Mouse (Mus musculus) kidney, embryonic 15.5 days (tissue): Measurements from ENCODE around the gene Pthlh. TPM values are rescaled to one million over a fixed set of nuclear protein-coding genes. Genes with fewer than 3 reads are reported as not detected.

ENCODE experiments used
- ATAC-seq: fragments of 200-750 bp; cut with Nextera tagmentation; replicated peaks from 2 replicates; pipeline ENCODE4 v1.8.0; 2017; ENCODE audit warnings: moderate TSS enrichment; ENCODE audit not compliant: low FRiP score
- H3K27ac ChIP-seq: fragments of 300-500 bp; sonication (generic); 2 replicates; pipeline ENCODE4 v1.5.1; 2015; ENCODE audit warnings: mild to moderate bottlenecking, inconsistent platforms
- H3K27me3 ChIP-seq: fragments of 300-500 bp; sonication (generic); 2 replicates; pipeline ENCODE4 v1.6.1; 2015; ENCODE audit warnings: inconsistent platforms
- H3K36me3 ChIP-seq: fragments of 300-500 bp; sonication (generic); 2 replicates; pipeline ENCODE4 v1.6.1; 2015; ENCODE audit warnings: inconsistent platforms
- H3K4me1 ChIP-seq: fragments of 300-500 bp; sonication (generic); 2 replicates; pipeline ENCODE4 v1.6.1; 2015; ENCODE audit warnings: inconsistent platforms
- H3K4me2 ChIP-seq: fragments of 300-500 bp; sonication (generic); 2 replicates; pipeline ENCODE4 v1.6.1; 2015; ENCODE audit warnings: moderate library complexity, mild to moderate bottlenecking, inconsistent platforms
- H3K4me3 ChIP-seq: fragments of 300-500 bp; sonication (generic); replicated peaks from 2 replicates; pipeline ENCODE4 v1.5.1; 2015; ENCODE audit warnings: mild to moderate bottlenecking, inconsistent platforms
- H3K9ac ChIP-seq: fragments of 300-500 bp; sonication (generic); 2 replicates; pipeline ENCODE4 v1.6.1; 2015; ENCODE audit warnings: mild to moderate bottlenecking, inconsistent platforms
- H3K9me3 ChIP-seq: fragments of 300-500 bp; sonication (generic); replicated peaks from 2 replicates; pipeline ENCODE4 v1.6.1; 2016; ENCODE audit warnings: inconsistent platforms
- WGBS: fragments of 180-500 bp; shearing (Covaris S2); methylation state at CpG from one replicate; pipeline ENCODE4 v1.1.7; 2015; ENCODE audit warnings: mixed read lengths; 5-methylcytosine and 5-hydroxymethylcytosine counted together
- polyA plus RNA-seq: library from polyadenylated mRNA; unstranded; fragments of >200 nt; fragmentation: Nextera tagmentation; extraction: Ambion mirVana; gene quantifications from 2 replicates; pipeline ENCODE4 v1.2.1, GENCODE M21; 2015

The Pthlh gene
- polyA plus RNA-seq, 1 experiment from 2014 or later, result 1.4 TPM

- Histone ChIP-seq H3K9ac (no peak overlapping the region), H3K4me2 (no peak overlapping the region), H3K4me1 (no peaks in the 10 kb centered on the region), H3K27ac (no peak overlapping the region), H3K36me3 (no peaks in the 10 kb centered on the region), H3K27me3 (no peaks in the 10 kb centered on the region), H3K9me3 (no peaks in the 10 kb centered on the region), H3K4me3 (no peak overlapping the region)
- no peak for ATAC-seq
- WGBS, result 71% methylated on average over 3 of the region's 3 CpGs
Observed at GRCm38 (mm10) chr6:147247782-147248181, 16.2 kb downstream of the Pthlh start.

DNA sequence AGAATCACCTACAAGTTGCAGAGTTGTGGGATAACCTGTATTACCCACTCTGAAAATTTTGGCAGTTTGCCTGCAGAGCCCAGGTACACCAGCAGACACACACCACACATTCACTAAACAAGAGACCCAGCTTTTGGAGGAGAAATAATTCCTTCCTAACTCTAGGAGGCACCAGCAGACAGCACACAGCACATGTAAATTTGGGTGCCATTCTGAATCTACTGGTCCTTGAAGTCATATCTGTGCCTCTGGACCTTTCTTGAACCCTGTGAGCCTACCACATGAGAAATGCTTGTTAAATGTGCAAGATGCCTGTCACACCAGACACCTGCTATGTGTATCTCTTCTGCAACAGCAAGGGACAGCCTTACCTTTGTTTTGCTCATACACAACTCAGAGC, 19.7 kb downstream of the Pthlh start:
- Histone ChIP-seq H3K9ac (no peak overlapping the region), H3K4me1 (no peaks in the 10 kb centered on the region)
- ATAC-seq, result no peak

DNA sequence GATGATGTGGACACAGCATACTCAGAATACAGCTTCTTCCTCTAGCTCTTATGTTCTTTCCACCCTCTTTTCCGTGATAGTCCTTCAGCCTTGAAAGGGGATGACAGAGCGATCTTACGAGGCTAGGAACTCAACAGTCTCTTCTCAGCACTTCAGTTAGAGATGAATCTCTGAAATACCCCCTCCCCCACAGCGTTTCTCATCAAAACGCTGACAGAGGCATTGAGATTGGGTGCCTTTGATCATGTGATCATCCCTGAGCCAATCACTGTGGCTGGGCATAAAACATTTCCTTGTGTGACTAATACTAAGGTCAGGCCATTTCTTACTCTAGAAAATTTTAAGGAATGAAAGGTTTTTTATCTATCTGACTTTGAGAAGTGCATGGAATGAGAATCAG, 20.3 kb downstream of the Pthlh start:
- no peak for ATAC-seq
- H3K9ac ChIP-seq, result no peak overlapping the region
- 64% methylated on average over 5 of the region's 5 CpGs for WGBS
- no peak overlapping the region for H3K4me2 ChIP-seq
- H3K27ac ChIP-seq, result no peak overlapping the region
- H3K36me3 ChIP-seq, result no peaks in the 10 kb centered on the region
- H3K4me1 ChIP-seq, result no peaks in the 10 kb centered on the region
- H3K27me3 ChIP-seq, result no peaks in the 10 kb centered on the region
- H3K9me3 ChIP-seq, result no peaks in the 10 kb centered on the region
- H3K4me3 ChIP-seq, result no peak overlapping the region

More for the DNA sequence above, 19.7 kb downstream of the Pthlh start:
- H3K9me3 ChIP-seq, result no peaks in the 10 kb centered on the region
- no peak overlapping the region for H3K27ac ChIP-seq
- H3K4me2 ChIP-seq, result no peak overlapping the region
- H3K36me3 ChIP-seq, result no peaks in the 10 kb centered on the region
- H3K27me3 ChIP-seq, result no peaks in the 10 kb centered on the region
- no peak overlapping the region for H3K4me3 ChIP-seq

GRCm38 (mm10) chr6:147241541-147241940, 22.4 kb downstream of the Pthlh start:
- H3K9ac ChIP-seq, result no peak overlapping the region
- WGBS, result 68% methylated on average over 3 of the region's 3 CpGs
- H3K36me3 ChIP-seq, result no peaks in the 10 kb centered on the region
- H3K27me3 ChIP-seq, result no peaks in the 10 kb centered on the region
- H3K9me3 ChIP-seq, result no peaks in the 10 kb centered on the region
- no peak for ATAC-seq
- no peak overlapping the region for H3K27ac ChIP-seq
- no peaks in the 10 kb centered on the region for H3K4me1 ChIP-seq
- no peak overlapping the region for H3K4me2 ChIP-seq
- H3K4me3 ChIP-seq, result no peak overlapping the region

DNA sequence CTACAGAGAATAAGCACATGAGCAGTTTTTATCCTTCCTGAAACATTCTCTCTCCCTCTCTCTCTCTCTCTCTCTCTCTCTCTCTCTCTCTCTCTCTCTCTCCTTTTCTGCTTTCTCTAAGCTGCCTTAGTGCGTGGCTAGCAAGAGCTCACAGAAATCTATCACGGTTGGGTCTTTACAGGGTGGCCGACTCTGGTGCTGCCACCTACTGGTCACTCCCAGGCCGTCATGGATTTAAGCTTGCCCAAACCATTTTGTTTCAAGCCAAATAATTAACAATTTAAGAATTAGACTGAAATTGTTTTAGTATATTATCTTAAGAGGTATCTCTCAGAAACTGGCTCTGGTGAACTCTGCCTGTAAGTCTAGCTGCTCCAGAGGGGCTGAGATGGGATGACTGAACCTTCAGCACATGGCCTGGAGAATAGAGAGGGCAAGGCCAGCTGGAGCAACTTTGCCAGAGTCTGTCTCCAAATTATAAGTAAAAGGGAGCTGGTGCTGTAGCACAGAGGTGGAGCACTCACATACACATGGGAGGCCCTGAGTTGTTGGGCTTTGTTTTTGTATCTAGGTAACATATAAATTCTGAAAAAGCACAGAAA, 23.7 kb downstream of the Pthlh start:
- Histone ChIP-seq H3K36me3 (no peaks in the 10 kb centered on the region), H3K4me3 (no peak overlapping the region), H3K4me2 (no peak overlapping the region), H3K27ac (no peak overlapping the region), H3K9me3 (no peaks in the 10 kb centered on the region), H3K4me1 (no peaks in the 10 kb centered on the region), H3K27me3 (no peaks in the 10 kb centered on the region), H3K9ac (no peak overlapping the region)
- 0 out of 2 replicates have a peak, but pooled peaks have one; percentile 54 for ATAC-seq
- WGBS, result 1% methylated on average over 4 of the region's 4 CpGs

DNA sequence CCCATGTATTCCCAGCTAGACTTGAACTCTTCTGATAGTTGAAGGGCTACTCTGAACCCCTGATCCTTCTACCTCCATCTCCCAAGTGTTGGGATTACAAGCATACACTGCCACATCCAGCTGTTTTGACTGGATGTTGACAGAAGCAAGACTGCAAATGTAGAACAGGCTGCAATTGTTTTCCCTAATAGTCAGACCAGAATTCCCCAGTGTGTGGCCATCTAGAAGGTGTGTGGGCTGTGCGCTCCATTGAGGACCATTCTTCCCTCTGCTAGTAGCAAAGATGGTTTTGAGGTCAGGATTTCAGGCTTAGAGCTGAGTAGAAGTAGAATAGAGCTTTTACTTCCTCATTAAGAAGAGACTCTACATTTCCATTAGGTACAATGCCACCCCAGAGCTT, 37.3 kb downstream of the Pthlh start:
- Histone ChIP-seq H3K4me2 (no peak overlapping the region), H3K27me3 (no peaks in the 10 kb centered on the region), H3K27ac (no peak overlapping the region), H3K4me3 (no peak overlapping the region), H3K9ac (no peak overlapping the region), H3K36me3 (no peaks in the 10 kb centered on the region), H3K9me3 (no peaks in the 10 kb centered on the region), H3K4me1 (no peaks in the 10 kb centered on the region)
- no peak for ATAC-seq
- WGBS, result 94% methylated on average over 1 of the region's 1 CpGs

DNA sequence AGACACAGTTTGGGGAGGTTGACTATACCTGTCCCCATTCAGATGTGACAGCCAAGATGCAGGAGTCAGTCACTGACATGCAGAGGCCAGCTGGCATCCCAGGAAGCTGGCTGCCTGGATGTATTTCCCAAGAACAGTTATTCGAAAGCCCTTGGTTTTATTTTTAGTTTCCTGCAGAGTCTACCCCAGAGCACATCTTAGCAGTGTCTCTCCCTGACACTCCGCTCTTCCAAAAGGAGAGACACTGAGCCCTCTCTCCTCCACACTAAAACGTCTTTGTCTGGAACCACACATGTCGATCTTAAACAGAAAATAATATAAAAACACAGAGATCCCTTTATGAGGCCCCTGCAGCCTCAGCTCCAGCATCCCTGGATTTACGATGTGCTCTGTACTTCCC, 44.9 kb downstream of the Pthlh start:
- Histone ChIP-seq H3K36me3 (no peaks in the 10 kb centered on the region), H3K4me2 (no peak overlapping the region), H3K9me3 (no peaks in the 10 kb centered on the region), H3K27me3 (no peaks in the 10 kb centered on the region), H3K27ac (no peak overlapping the region), H3K4me3 (no peak overlapping the region), H3K4me1 (0 out of 2 replicates have a peak, but pooled peaks cover 2% of the 10 kb centered on the region), H3K9ac (no peak overlapping the region)
- no peak for ATAC-seq
- 45% methylated on average over 5 of the region's 5 CpGs for WGBS

DNA sequence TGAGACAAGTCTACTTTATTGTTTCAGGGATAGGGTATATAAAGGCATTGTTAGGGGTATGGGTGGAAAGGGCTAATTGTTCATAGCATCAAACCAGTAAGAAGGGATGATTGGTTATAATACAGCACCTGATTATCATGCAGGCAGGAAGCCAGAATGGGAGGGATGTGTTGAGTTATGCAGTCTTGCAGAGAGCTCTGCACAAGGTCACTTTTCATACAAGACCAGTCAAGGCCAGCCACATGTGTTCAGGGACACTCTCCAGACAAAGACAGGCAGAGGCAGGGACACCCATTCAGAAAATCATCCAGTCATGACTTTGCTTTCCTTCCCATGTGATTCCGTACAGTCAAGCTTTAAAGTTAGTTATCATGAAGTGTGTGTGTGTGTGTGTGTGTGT, 47.8 kb downstream of the Pthlh start:
- WGBS, result 79% methylated on average over 1 of the region's 1 CpGs
- Histone ChIP-seq H3K4me1 (0 out of 2 replicates have a peak, but pooled peaks cover 2% of the 10 kb centered on the region), H3K9me3 (no peaks in the 10 kb centered on the region), H3K27me3 (no peaks in the 10 kb centered on the region), H3K36me3 (no peaks in the 10 kb centered on the region), H3K9ac (no peak overlapping the region), H3K27ac (no peak overlapping the region), H3K4me2 (no peak overlapping the region), H3K4me3 (no peak overlapping the region)
- no peak for ATAC-seq

DNA sequence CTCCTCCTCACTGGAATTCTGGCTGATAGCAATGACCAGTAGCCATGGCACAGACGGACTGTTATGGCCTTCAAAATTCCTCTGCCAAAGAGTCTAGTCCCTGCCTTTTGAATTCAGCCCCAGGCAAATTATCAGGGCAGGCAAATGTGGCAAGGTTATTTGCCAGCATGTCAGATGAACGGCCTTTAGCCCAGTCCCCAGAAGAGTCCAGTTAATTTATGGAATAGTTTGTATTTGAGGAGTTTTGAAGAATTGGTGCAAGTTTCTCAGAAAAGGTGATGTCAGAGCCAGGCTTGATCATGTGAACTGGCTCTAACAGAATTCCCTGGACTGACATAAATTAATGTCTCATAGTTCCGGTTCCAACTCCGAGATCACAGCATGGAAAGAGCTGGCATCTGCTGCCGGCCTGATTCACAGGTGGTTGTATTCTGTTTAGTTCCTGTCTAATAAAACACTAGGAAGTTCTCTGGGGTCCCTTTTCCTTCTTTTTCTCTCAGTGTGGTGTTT, 56.1 kb downstream of the Pthlh start:
- H3K9ac ChIP-seq, result no peak overlapping the region
- no peaks in the 10 kb centered on the region for H3K4me1 ChIP-seq
- ATAC-seq, result no peak
- H3K4me3 ChIP-seq, result no peak overlapping the region
- H3K27ac ChIP-seq, result no peak overlapping the region
- H3K4me2 ChIP-seq, result no peak overlapping the region
- H3K27me3 ChIP-seq, result no peaks in the 10 kb centered on the region
- no peaks in the 10 kb centered on the region for H3K9me3 ChIP-seq
- no peaks in the 10 kb centered on the region for H3K36me3 ChIP-seq
- WGBS, result 47% methylated on average over 5 of the region's 5 CpGs

Other genes starting within 250 kb of the Pthlh start
- 1.4 and 1.5 TPM in 2 replicates for gene Rep15, start 231.6 kb downstream of the Pthlh start, polyA plus RNA-seq
- gene Mrps35, start 221.4 kb downstream of the Pthlh start, polyA plus RNA-seq, result 114 and 118 TPM in 2 replicates
- gene Mansc4, start 177.2 kb downstream of the Pthlh start, polyA plus RNA-seq, result 4.6 and 5.0 TPM in 2 replicates
- gene Klhl42, start 172.8 kb downstream of the Pthlh start, polyA plus RNA-seq, result 6.4 and 6.5 TPM in 2 replicates
- 25.2 and 29.3 TPM in 2 replicates for gene Ccdc91, start 211.6 kb upstream of the Pthlh start, polyA plus RNA-seq